Mouse (Mus musculus) MEL (cell line): ENCODE measurements around the gene Bmp8b. TPM values are rescaled to one million over a fixed set of nuclear protein-coding genes. Genes with fewer than 3 reads are reported as not detected.
A peak's percentile ranks its signal among the peaks of the same experiment; 100 is the strongest.

ENCODE experiments used
- DNase-seq: peaks from one replicate; pipeline ENCODE4 v3.0.0; 2011; ENCODE audit warnings: low read depth, low spot score
- H3K27ac ChIP-seq: 2 replicates; pipeline ENCODE4 v1.5.1; 2012; ENCODE audit warnings: low read depth, mild to moderate bottlenecking, control low read depth, low read length, moderate library complexity; ENCODE audit not compliant: control insufficient read depth
- H3K27me3 ChIP-seq, 2 experiments: fragments of 150-350 bp in 1 of 2; sonication (generic) in 1 of 2; 2 replicates each; pipeline ENCODE4 v1.6.1; 2012; ENCODE audit warnings: low read length in 2 of 2, mild to moderate bottlenecking in 2 of 2, improper control_type of control experiment in 1 of 2, moderate library complexity in 1 of 2; ENCODE audit not compliant: insufficient read depth in 2 of 2, control insufficient read depth in 1 of 2
- H3K36me3 ChIP-seq, 2 experiments: 2 replicates each; pipeline ENCODE4 v1.6.1; 2012 to 2014; ENCODE audit warnings: low read length in 2 of 2, improper control_type of control experiment in 1 of 2, inconsistent platforms in 1 of 2, mild to moderate bottlenecking in 1 of 2; ENCODE audit not compliant: insufficient read depth in 2 of 2, control insufficient read depth in 1 of 2
- H3K4me1 ChIP-seq, 2 experiments: fragments of 150-350 bp in 1 of 2; sonication (generic) in 1 of 2; 2 replicates each; pipeline ENCODE4 v1.6.1; 2012; ENCODE audit warnings: low read length in 2 of 2, improper control_type of control experiment in 1 of 2, mild to moderate bottlenecking in 1 of 2; ENCODE audit not compliant: insufficient read depth in 2 of 2, control insufficient read depth in 1 of 2
- H3K4me3 ChIP-seq, 2 experiments: fragments of 150-350 bp in 1 of 2; sonication (generic) in 1 of 2; 2 replicates each; pipeline ENCODE4 v1.5.1; 2012; ENCODE audit warnings: low read depth in 2 of 2, low read length in 2 of 2, mild to moderate bottlenecking in 2 of 2, moderate library complexity in 2 of 2, control low read depth in 1 of 2, improper control_type of control experiment in 1 of 2; ENCODE audit not compliant: control insufficient read depth in 1 of 2, insufficient read depth in 1 of 2
- H3K79me2 ChIP-seq: 2 replicates; pipeline ENCODE4 v1.6.1; 2012; ENCODE audit warnings: mild to moderate bottlenecking, low read length, moderate library complexity; ENCODE audit not compliant: control insufficient read depth, poor library complexity, insufficient read depth
- H3K9ac ChIP-seq: 2 replicates; pipeline ENCODE4 v1.6.1; 2012; ENCODE audit warnings: low read depth, mild to moderate bottlenecking, control low read depth, low read length, moderate library complexity; ENCODE audit not compliant: control insufficient read depth, poor library complexity, severe bottlenecking
- H3K9me3 ChIP-seq: fragments of 150-350 bp; sonication (generic); replicated peaks from 2 replicates; pipeline ENCODE4 v1.6.1; 2012; ENCODE audit warnings: mild to moderate bottlenecking, low read length, improper control_type of control experiment, moderate library complexity; ENCODE audit not compliant: insufficient read depth
- CTCF ChIP-seq, 3 experiments: IDR thresholded peaks in 2 of 3; conservative IDR thresholded peaks in 1 of 3; 2 replicates each; pipeline ENCODE4 v1.5.1; 2011 to 2012; ENCODE audit warnings: low read length in 3 of 3, low read depth in 2 of 3, mild to moderate bottlenecking in 2 of 3, improper control_type of control experiment in 1 of 3, inconsistent platforms in 1 of 3, mixed read lengths in 1 of 3, moderate library complexity in 1 of 3; ENCODE audit not compliant: control insufficient read depth in 1 of 3, insufficient read depth in 1 of 3, poor library complexity in 1 of 3, severe bottlenecking in 1 of 3
- EP300 ChIP-seq, 2 experiments: IDR thresholded peaks; 2 replicates each; pipeline ENCODE4 v1.6.1; 2011; ENCODE audit warnings: improper control_type of control experiment in 2 of 2, low read length in 2 of 2, low read depth in 1 of 2, mild to moderate bottlenecking in 1 of 2
- ETS1 ChIP-seq: IDR thresholded peaks from 2 replicates; pipeline ENCODE4 v1.6.1; 2012; ENCODE audit warnings: low read depth, mild to moderate bottlenecking, inconsistent platforms, low read length, improper control_type of control experiment, moderate library complexity
- GATA1 ChIP-seq: IDR thresholded peaks from 2 replicates; pipeline ENCODE4 v1.6.1; 2011; ENCODE audit warnings: low read depth, low read length, improper control_type of control experiment
- KAT2A ChIP-seq: conservative IDR thresholded peaks from 2 replicates; pipeline ENCODE4 v1.6.1; 2012; ENCODE audit warnings: low read depth, low read length, improper control_type of control experiment, inconsistent platforms
- MAZ ChIP-seq: IDR thresholded peaks from 2 replicates; pipeline ENCODE4 v1.6.1; 2012; ENCODE audit warnings: low read depth, mild to moderate bottlenecking, inconsistent platforms, low read length, improper control_type of control experiment
- MXI1 ChIP-seq: IDR thresholded peaks from 2 replicates; pipeline ENCODE4 v1.6.1; 2011; ENCODE audit warnings: mild to moderate bottlenecking, low read depth, low read length, improper control_type of control experiment
- RAD21 ChIP-seq: IDR thresholded peaks from 2 replicates; pipeline ENCODE4 v1.6.1; 2011; ENCODE audit warnings: mild to moderate bottlenecking, low read depth, low read length, improper control_type of control experiment
- SMC3 ChIP-seq: IDR thresholded peaks from 2 replicates; pipeline ENCODE4 v1.6.1; 2011; ENCODE audit warnings: low read depth, low read length, improper control_type of control experiment
- TBP ChIP-seq: IDR thresholded peaks from 2 replicates; pipeline ENCODE4 v1.8.0; 2011; ENCODE audit warnings: low read depth, low read length, improper control_type of control experiment
- USF2 ChIP-seq, 2 experiments: IDR thresholded peaks; 2 replicates each; pipeline ENCODE4 v1.6.1; 2011 to 2012; ENCODE audit warnings: improper control_type of control experiment in 2 of 2, low read length in 2 of 2, borderline replicate concordance in 1 of 2, inconsistent platforms in 1 of 2, low read depth in 1 of 2, mild to moderate bottlenecking in 1 of 2; ENCODE audit not compliant: insufficient read depth in 1 of 2
- ZC3H11A ChIP-seq: IDR thresholded peaks from 2 replicates; pipeline ENCODE4 v1.6.1; 2012; ENCODE audit warnings: low read depth, mild to moderate bottlenecking, inconsistent platforms, low read length, improper control_type of control experiment
- ZNF384 ChIP-seq: IDR thresholded peaks from 2 replicates; pipeline ENCODE4 v1.6.1; 2012; ENCODE audit warnings: low read depth, mild to moderate bottlenecking, inconsistent platforms, low read length, improper control_type of control experiment
- polyA plus RNA-seq, 2 experiments: library from polyadenylated mRNA; stranded (reverse) in 1 of 2; unstranded in 1 of 2; fragments of >175 nt in 1 of 2; fragments of >200 nt in 1 of 2; gene quantifications; 2 replicates each; pipeline versions ENCODE4 v1.2.1 to v1.2.4; 2012; ENCODE audit warnings: low replicate concordance in 2 of 2, low read depth in 1 of 2; ENCODE audit not compliant: insufficient read length in 2 of 2, insufficient read depth in 1 of 2, missing spikeins in 1 of 2
- total RNA-seq: library from RNA; depleted of rRNA; stranded (reverse); fragments of 300-350 nt; gene quantifications from 2 replicates; pipeline ENCODE4 v1.2.3, GENCODE M21; 2012

Gene Bmp8b
- total and polyA plus RNA-seq, 3 experiments = 0.06 to 0.08 TPM; not detected in 1

- TF ChIP-seq ETS1 = 0 out of 2 replicates have a peak, but pooled peaks have one; percentile 14
- TF ChIP-seq USF2 (IDR thresholded peaks at IDR 0.05; ENCODE audit: borderline replicate concordance in 1 of 2, insufficient read depth in 1 of 2, low read depth in 1 of 2, low read length in 2 of 2) = no peak
- no peak for TF ChIP-seq GATA1
- TF ChIP-seq EP300 (IDR thresholded peaks at IDR 0.05; ENCODE audit: low read depth in 1 of 2, low read length in 2 of 2) = 0 out of 4 replicates have a peak, but pooled peaks of 1 of the 2 experiments have one; percentile 6
- no peak for TF ChIP-seq ZC3H11A
- Histone ChIP-seq H3K79me2 (no peaks in the 10 kb centered on the region), H3K9ac (no peak overlapping the region; the same call in 1 of the 2 replicates), H3K27me3 (no peaks in the 10 kb centered on the region), H3K36me3 (peaks cover 0 to 8% of the 10 kb centered on the region in 2 experiments; a peak in 1 of 4 replicates), H3K27ac (no peak overlapping the region), H3K9me3 (no peaks in the 10 kb centered on the region), H3K4me3 (no peak overlapping the region), H3K4me1 (peaks cover 0 to 20% of the 10 kb centered on the region in 2 experiments)
- DNase-seq = no peak
These were observed 24.2 kb upstream of the Bmp8b start for GRCm38 (mm10) chr4:123080791-123081190.

GRCm38 (mm10) chr4:123082283-123083163 lies 22.4 kb upstream of the Bmp8b start:
- peak; percentile 94 for TF ChIP-seq ZC3H11A
- TF ChIP-seq ZNF384 = peak; percentile 77
- TF ChIP-seq RAD21 = peak; percentile 91
- TF ChIP-seq MAZ = no peak
- TF ChIP-seq MXI1 = no peak
- no peak for TF ChIP-seq TBP
- no peak for TF ChIP-seq KAT2A
- TF ChIP-seq SMC3 = peak; percentile 95
- peak; percentile 73 to 94 (median 92) for TF ChIP-seq CTCF (IDR thresholded peaks at IDR 0.05 in 2 of 3, conservative IDR thresholded peaks at IDR 0.05 in 1 of 3; ENCODE audit: control insufficient read depth in 1 of 3, insufficient read depth in 1 of 3, low read depth in 2 of 3, low read length in 3 of 3, poor library complexity in 1 of 3, severe bottlenecking in 1 of 3)
- TF ChIP-seq, all 39 proteins: peak for 5
- Histone ChIP-seq H3K9ac (peak overlapping the region; percentile 52), H3K9me3 (no peaks in the 10 kb centered on the region), H3K79me2 (no peaks in the 10 kb centered on the region), H3K27ac (no peak overlapping the region; the same call in 1 of the 2 replicates), H3K36me3 (peaks cover 0 to 8% of the 10 kb centered on the region in 2 experiments; a peak in 1 of 4 replicates), H3K27me3 (no peaks in the 10 kb centered on the region), H3K4me1 (peaks cover 0 to 20% of the 10 kb centered on the region in 2 experiments), H3K4me3 (peak overlapping the region in 1 of 2 experiments; percentile 55; a peak in 2 of 4 replicates)
- DNase-seq = peak; percentile 85
